Mouse (Mus musculus) liver, postnatal 0 days (tissue): ENCODE measurements around the gene Krtap28-13.

Source experiments
- CTCF ChIP-seq: sonication (generic); IDR thresholded peaks from 2 replicates; pipeline ENCODE4 v1.5.1; 2016; ENCODE audit warnings: antibody characterized with exemption, low read depth
- EP300 ChIP-seq: IDR thresholded peaks from 2 replicates; pipeline ENCODE4 v1.6.1; 2016; ENCODE audit warnings: antibody characterized with exemption, low read depth, mild to moderate bottlenecking

- TF ChIP-seq CTCF (no peak), EP300 (no peak)
These were observed 6.5 kb downstream of the Krtap28-13 start for GRCm38 (mm10) chr1:83067205-83067604.
